Mouse (Mus musculus): ENCODE measurements around the gene Sypl2.

DNA sequence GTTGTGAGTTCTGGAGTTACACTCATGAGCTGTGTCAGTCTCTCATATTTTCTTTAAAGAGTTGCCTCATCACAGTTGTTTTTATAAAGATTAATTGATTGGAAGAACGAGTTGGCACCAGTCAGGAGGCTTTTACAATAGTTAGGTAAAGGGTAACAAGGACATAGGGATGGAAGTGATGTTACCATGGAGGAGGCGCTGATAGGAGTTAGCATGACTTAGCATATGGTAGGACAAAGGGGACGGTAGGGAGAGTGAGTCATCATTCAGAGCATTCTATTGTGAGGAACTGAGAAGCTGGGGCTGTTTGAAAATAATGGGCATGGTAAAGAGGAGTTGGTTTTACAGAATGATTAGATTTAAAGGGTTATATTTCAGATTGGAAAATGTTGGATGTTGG is 32.9 kb upstream of the Sypl2 start:
- no peak for TF ChIP-seq POU5F1 (IDR thresholded peaks at IDR 0.05; ENCODE audit: borderline replicate concordance, low read length)
- no peak for TF ChIP-seq CTCF (conservative IDR thresholded peaks at IDR 0.05; ENCODE audit: low read length)

Measured in E14TG2a.4 (cell line).